Mouse (Mus musculus): ENCODE results near the gene Cdc34b. TPM values are rescaled to one million over a fixed set of nuclear protein-coding genes. Genes with fewer than 3 reads are reported as not detected.
A peak's percentile ranks its signal among the peaks of the same experiment; 100 is the strongest.
"Not testable (repeated sequence)": the region's sequence is repeated elsewhere in the genome, so short reads cannot be mapped to it uniquely, and the experiment has no call there.

Cdc34b gene
- not detected in 2 replicates for polyA plus RNA-seq (2011; ENCODE audit: insufficient read depth, insufficient read length, low replicate concordance, missing spikeins)

- Histone ChIP-seq H3K4me1 (ENCODE audit: control insufficient read depth, insufficient read depth, low read length) (no peaks in the 10 kb centered on the region), H3K4me3 (replicated peaks; ENCODE audit: control insufficient read depth, low read depth, low read length) (no peak within 1 kb of the TSS), H3K27ac (ENCODE audit: control insufficient read depth, insufficient read depth, low read depth, low read length, poor library complexity) (no peak within 1 kb of the TSS)
- WGBS = 81% methylated on average over 29 of the region's 29 CpGs
- TF ChIP-seq POLR2A (IDR thresholded peaks at IDR 0.05; ENCODE audit: borderline replicate concordance, control insufficient read depth, low read depth, low read length) = no peak
- no peak for TF ChIP-seq CTCF (IDR thresholded peaks at IDR 0.05; ENCODE audit: control insufficient read depth, insufficient read depth, low read length)
Observed at GRCm38 (mm10) chr11:94741732-94742272, at the start of gene Cdc34b. Gene Cdc34b (plus strand): TSS chr11:94741782.

GRCm38 (mm10) chr11:94692502-94692901 lies 49.1 kb upstream of the Cdc34b start:
- H3K4me1 ChIP-seq (ENCODE audit: control insufficient read depth, insufficient read depth, low read length); H3K27ac ChIP-seq (ENCODE audit: control insufficient read depth, insufficient read depth, low read depth, low read length, poor library complexity); H3K4me3 ChIP-seq (replicated peaks; ENCODE audit: control insufficient read depth, low read depth, low read length): not testable (repeated sequence)

GRCm38 (mm10) chr11:94695508-94695907 lies 46.1 kb upstream of the Cdc34b start:
- no peak overlapping the region for H3K27ac ChIP-seq (ENCODE audit: control insufficient read depth, insufficient read depth, low read depth, low read length, poor library complexity)
- TF ChIP-seq CTCF (IDR thresholded peaks at IDR 0.05; ENCODE audit: control insufficient read depth, insufficient read depth, low read length) = no peak
- no peak for TF ChIP-seq POLR2A (IDR thresholded peaks at IDR 0.05; ENCODE audit: borderline replicate concordance, control insufficient read depth, low read depth, low read length)
- no peaks in the 10 kb centered on the region; the same call in 1 of the 2 replicates for H3K4me1 ChIP-seq (ENCODE audit: control insufficient read depth, insufficient read depth, low read length)
- H3K4me3 ChIP-seq (replicated peaks; ENCODE audit: control insufficient read depth, low read depth, low read length) = no peak overlapping the region
- 21% methylated on average over 6 of the region's 6 CpGs for WGBS

- no peak overlapping the region for H3K4me3 ChIP-seq (replicated peaks; ENCODE audit: control insufficient read depth, low read depth, low read length)
- 81% methylated on average over 2 of the region's 2 CpGs for WGBS
- TF ChIP-seq POLR2A (IDR thresholded peaks at IDR 0.05; ENCODE audit: borderline replicate concordance, control insufficient read depth, low read depth, low read length) (no peak), CTCF (IDR thresholded peaks at IDR 0.05; ENCODE audit: control insufficient read depth, insufficient read depth, low read length) (no peak)
- no peaks in the 10 kb centered on the region; the same call in 1 of the 2 replicates for H3K4me1 ChIP-seq (ENCODE audit: control insufficient read depth, insufficient read depth, low read length)
- H3K27ac ChIP-seq (ENCODE audit: control insufficient read depth, insufficient read depth, low read depth, low read length, poor library complexity) = no peak overlapping the region
Observed at GRCm38 (mm10) chr11:94697140-94697539, 44.4 kb upstream of the Cdc34b start.

GRCm38 (mm10) chr11:94697703-94698464 lies 43.7 kb upstream of the Cdc34b start:
- TF ChIP-seq CTCF (IDR thresholded peaks at IDR 0.05; ENCODE audit: control insufficient read depth, insufficient read depth, low read length) (no peak), POLR2A (IDR thresholded peaks at IDR 0.05; ENCODE audit: borderline replicate concordance, control insufficient read depth, low read depth, low read length) (no peak)
- WGBS = 38% methylated on average over 13 of the region's 13 CpGs
- H3K4me1 ChIP-seq (ENCODE audit: control insufficient read depth, insufficient read depth, low read length) = no peaks in the 10 kb centered on the region; the same call in 1 of the 2 replicates
- H3K4me3 ChIP-seq (replicated peaks; ENCODE audit: control insufficient read depth, low read depth, low read length) = no peak overlapping the region
- 0 out of 2 replicates have a peak overlapping the region, but pooled peaks have one; percentile 15 for H3K27ac ChIP-seq (ENCODE audit: control insufficient read depth, insufficient read depth, low read depth, low read length, poor library complexity)

- TF ChIP-seq POLR2A (IDR thresholded peaks at IDR 0.05; ENCODE audit: borderline replicate concordance, control insufficient read depth, low read depth, low read length) = no peak
- TF ChIP-seq CTCF (IDR thresholded peaks at IDR 0.05; ENCODE audit: control insufficient read depth, insufficient read depth, low read length) = no peak
- 82% methylated on average over 3 of the region's 3 CpGs for WGBS
- no peak overlapping the region for H3K27ac ChIP-seq (ENCODE audit: control insufficient read depth, insufficient read depth, low read depth, low read length, poor library complexity)
- no peak overlapping the region for H3K4me3 ChIP-seq (replicated peaks; ENCODE audit: control insufficient read depth, low read depth, low read length)
- no peaks in the 10 kb centered on the region; the same call in 1 of the 2 replicates for H3K4me1 ChIP-seq (ENCODE audit: control insufficient read depth, insufficient read depth, low read length)
Observed at GRCm38 (mm10) chr11:94699399-94699798, 42.2 kb upstream of the Cdc34b start.

GRCm38 (mm10) chr11:94701401-94702215 lies 40.0 kb upstream of the Cdc34b start:
- 75% methylated on average over 27 of the region's 27 CpGs for WGBS
- TF ChIP-seq CTCF (IDR thresholded peaks at IDR 0.05; ENCODE audit: control insufficient read depth, insufficient read depth, low read length) (no peak), POLR2A (IDR thresholded peaks at IDR 0.05; ENCODE audit: borderline replicate concordance, control insufficient read depth, low read depth, low read length) (no peak)

GRCm38 (mm10) chr11:94702216-94702610 lies 39.4 kb upstream of the Cdc34b start:
- TF ChIP-seq POLR2A (IDR thresholded peaks at IDR 0.05; ENCODE audit: borderline replicate concordance, control insufficient read depth, low read depth, low read length) (no peak), CTCF (IDR thresholded peaks at IDR 0.05; ENCODE audit: control insufficient read depth, insufficient read depth, low read length) (no peak)
- 74% methylated on average over 3 of the region's 3 CpGs for WGBS
- no peaks in the 10 kb centered on the region; the same call in 1 of the 2 replicates for H3K4me1 ChIP-seq (ENCODE audit: control insufficient read depth, insufficient read depth, low read length)
- no peak overlapping the region for H3K4me3 ChIP-seq (replicated peaks; ENCODE audit: control insufficient read depth, low read depth, low read length)
- H3K27ac ChIP-seq (ENCODE audit: control insufficient read depth, insufficient read depth, low read depth, low read length, poor library complexity) = no peak overlapping the region

More at GRCm38 (mm10) chr11:94701401-94702215, 40.0 kb upstream of the Cdc34b start:
- no peak overlapping the region; the same call in 1 of the 2 replicates for H3K27ac ChIP-seq (ENCODE audit: control insufficient read depth, insufficient read depth, low read depth, low read length, poor library complexity)
- H3K4me1 ChIP-seq (ENCODE audit: control insufficient read depth, insufficient read depth, low read length) = no peaks in the 10 kb centered on the region; the same call in 1 of the 2 replicates
- H3K4me3 ChIP-seq (replicated peaks; ENCODE audit: control insufficient read depth, low read depth, low read length) = no peak overlapping the region

All from bone marrow, adult 2 months (tissue).